ENCODE assay signal across 18 mouse cellular contexts in genomic region chr1:75331271-75331670, GRCm38 (mm10). TPM values are rescaled to one million over a fixed set of nuclear protein-coding genes. Genes with fewer than 3 reads are reported as not detected.
"Had no signal": no experiment of that assay in that cellular context is flagged by ENCODE, and none has a peak within 500 bp of the region (broad histone marks: within the 10 kb centered on the region; RNA-seq: fewer than 3 reads in every experiment).

No protein-coding gene starts in this region.

- H3K9ac ChIP-seq: neural tube, embryonic 13.5 days; neural tube, embryonic 15.5 days; stomach, embryonic 15.5 days had no signal

- H3K4me2 ChIP-seq: neural tube, embryonic 13.5 days; neural tube, embryonic 15.5 days; stomach, embryonic 15.5 days had no signal

- DNase-seq: retina, postnatal 1 day; right cerebral cortex, adult 18-20 months; right cerebral cortex, postnatal 14 days; right cerebral cortex, postnatal 25 days; right cerebral cortex, postnatal 4 days; spleen, adult 18-20 months; thymus, adult 18-20 months; thymus, adult 2 months; thymus, postnatal 14 days; thymus, postnatal 25 days; thymus, postnatal 36 days; thymus, postnatal 4 days had no signal

- H3K9me3 ChIP-seq: neural tube, embryonic 15.5 days; stomach, embryonic 15.5 days had no signal

- H3K27ac ChIP-seq: neural tube, embryonic 13.5 days; neural tube, embryonic 15.5 days; stomach, embryonic 15.5 days; stomach, postnatal 0 days had no signal

- H3K36me3 ChIP-seq: neural tube, embryonic 13.5 days; neural tube, embryonic 15.5 days; stomach, embryonic 15.5 days had no signal

- H3K4me1 ChIP-seq: neural tube, embryonic 13.5 days; neural tube, embryonic 15.5 days; stomach, embryonic 15.5 days had no signal

- H3K4me3 ChIP-seq: neural tube, embryonic 13.5 days; neural tube, embryonic 15.5 days; stomach, embryonic 15.5 days had no signal

- H3K27me3 ChIP-seq: neural tube, embryonic 13.5 days; neural tube, embryonic 15.5 days; stomach, embryonic 15.5 days had no signal

RNA-seq across cellular contexts. Expression of gene Des, which starts 28.9 kb away (rescaled TPM):
- total RNA-seq: neutrophil, adult 5-6 weeks had no signal

RNA-seq across cellular contexts. Expression of gene Speg, which starts 43.8 kb away (rescaled TPM):
- total RNA-seq: neutrophil, adult 5-6 weeks had no signal

RNA-seq across cellular contexts. Expression of gene Resp18, which starts 53.1 kb away (rescaled TPM):
- total RNA-seq: neutrophil, adult 5-6 weeks had no signal
- polyA plus RNA-seq: spleen, adult 2 months had no signal
